Mouse (Mus musculus) midbrain, postnatal 0 days (tissue): ENCODE results near the gene Mrpl48. TPM values are rescaled to one million over a fixed set of nuclear protein-coding genes. Genes with fewer than 3 reads are reported as not detected.

Experiments used
- ATAC-seq: fragments of 200-750 bp; cut with Nextera tagmentation; 2 replicates; pipeline ENCODE4 v1.8.0; 2017; ENCODE audit warnings: moderate number of reproducible peaks, mild to moderate bottlenecking, moderate TSS enrichment, moderate library complexity; ENCODE audit not compliant: low FRiP score
- DNase-seq: peaks from one replicate; pipeline ENCODE4 v3.0.0-alpha.2; 2015; ENCODE audit warnings: low spot score
- H3K27ac ChIP-seq: fragments of 300-500 bp; sonication (generic); 2 replicates; pipeline ENCODE4 v1.5.1; 2014; ENCODE audit warnings: low read depth, mild to moderate bottlenecking, low read length, mixed read lengths
- H3K27me3 ChIP-seq: fragments of 300-500 bp; sonication (generic); 2 replicates; pipeline ENCODE4 v1.6.1; 2014; ENCODE audit warnings: low read length, control low read depth, mixed read lengths; ENCODE audit not compliant: insufficient read depth
- H3K36me3 ChIP-seq: fragments of 300-500 bp; sonication (generic); 2 replicates; pipeline ENCODE4 v1.6.1; 2014; ENCODE audit warnings: low read length, control low read depth, mixed read lengths; ENCODE audit not compliant: insufficient read depth
- H3K4me1 ChIP-seq: fragments of 300-500 bp; sonication (generic); 2 replicates; pipeline ENCODE4 v1.6.1; 2014; ENCODE audit warnings: mild to moderate bottlenecking, control low read depth, antibody characterized with exemption, low read length, mixed read lengths; ENCODE audit not compliant: insufficient read depth
- H3K4me2 ChIP-seq: fragments of 300-500 bp; sonication (generic); 2 replicates; pipeline ENCODE4 v1.6.1; 2014; ENCODE audit warnings: low read depth, mild to moderate bottlenecking, low read length, mixed read lengths; ENCODE audit not compliant: poor library complexity, severe bottlenecking
- H3K4me3 ChIP-seq: fragments of 300-500 bp; sonication (generic); 2 replicates; pipeline ENCODE4 v1.5.1; 2014; ENCODE audit warnings: low read depth, mild to moderate bottlenecking, low read length, moderate library complexity
- H3K9ac ChIP-seq: fragments of 300-500 bp; sonication (generic); replicated peaks from 2 replicates; pipeline ENCODE4 v1.6.1; 2014; ENCODE audit warnings: mild to moderate bottlenecking, low read length, moderate library complexity, mixed read lengths; ENCODE audit not compliant: poor library complexity, severe bottlenecking
- H3K9me3 ChIP-seq: fragments of 300-500 bp; sonication (generic); 2 replicates; pipeline ENCODE4 v1.6.1; 2016; ENCODE audit warnings: low read length, control low read depth
- CTCF ChIP-seq: IDR thresholded peaks from 2 replicates; pipeline ENCODE4 v1.5.1; 2016; ENCODE audit warnings: antibody characterized with exemption, mild to moderate bottlenecking
- WGBS: fragments of 180-500 bp; shearing (Covaris S2); extraction: QIAGEN DNeasy Blood & Tissue Kit; methylation state at CpG from one replicate; pipeline ENCODE4 v1.1.7; 2014; 5-methylcytosine and 5-hydroxymethylcytosine counted together
- polyA plus RNA-seq: library from polyadenylated mRNA; unstranded; fragments of >200 nt; fragmentation: Nextera tagmentation; extraction: Ambion mirVana; gene quantifications from 2 replicates; pipeline ENCODE4 v1.2.1, GENCODE M21; 2015
- total RNA-seq: library from RNA; depleted of rRNA; stranded (reverse); fragments of >200 nt; gene quantifications from 2 replicates; pipeline ENCODE4 v1.2.3, GENCODE M21; 2014

Mrpl48 gene
- total and polyA plus RNA-seq, 2 experiments from 2014 or later: 47.8 to 89.8 TPM

DNA sequence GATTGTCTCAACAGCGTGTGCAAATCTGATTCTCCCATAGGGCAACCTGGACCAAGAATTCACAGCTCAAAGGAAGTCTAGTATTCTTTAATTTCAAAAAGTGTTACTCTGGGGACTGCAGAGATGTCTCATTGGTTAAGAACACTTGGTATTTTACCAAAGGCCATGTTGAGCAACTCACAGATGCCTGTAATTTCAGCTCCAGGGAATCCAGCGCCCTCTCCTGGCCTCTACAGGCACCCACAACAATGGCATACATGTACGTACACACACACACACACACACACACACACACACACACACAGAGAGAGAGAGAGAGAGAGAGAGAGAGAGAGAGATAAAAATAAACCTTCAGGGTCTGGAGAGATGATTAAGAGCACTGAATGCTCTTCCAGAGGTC lies 85.9 kb downstream of the Mrpl48 start:
- no peak overlapping the region for H3K9ac ChIP-seq
- DNase-seq (no peak), ATAC-seq (no peak)
- no peak overlapping the region for H3K4me3 ChIP-seq
- no peaks in the 10 kb centered on the region for H3K36me3 ChIP-seq
- 84% methylated on average over 3 of the region's 3 CpGs for WGBS
- 0 out of 2 replicates have a peak, but pooled peaks have one; percentile 4 for TF ChIP-seq CTCF
- H3K9me3 ChIP-seq: no peaks in the 10 kb centered on the region
- H3K4me2 ChIP-seq: no peak overlapping the region
- H3K27ac ChIP-seq: no peak overlapping the region
- H3K4me1 ChIP-seq: no peaks in the 10 kb centered on the region
- no peaks in the 10 kb centered on the region for H3K27me3 ChIP-seq

DNA sequence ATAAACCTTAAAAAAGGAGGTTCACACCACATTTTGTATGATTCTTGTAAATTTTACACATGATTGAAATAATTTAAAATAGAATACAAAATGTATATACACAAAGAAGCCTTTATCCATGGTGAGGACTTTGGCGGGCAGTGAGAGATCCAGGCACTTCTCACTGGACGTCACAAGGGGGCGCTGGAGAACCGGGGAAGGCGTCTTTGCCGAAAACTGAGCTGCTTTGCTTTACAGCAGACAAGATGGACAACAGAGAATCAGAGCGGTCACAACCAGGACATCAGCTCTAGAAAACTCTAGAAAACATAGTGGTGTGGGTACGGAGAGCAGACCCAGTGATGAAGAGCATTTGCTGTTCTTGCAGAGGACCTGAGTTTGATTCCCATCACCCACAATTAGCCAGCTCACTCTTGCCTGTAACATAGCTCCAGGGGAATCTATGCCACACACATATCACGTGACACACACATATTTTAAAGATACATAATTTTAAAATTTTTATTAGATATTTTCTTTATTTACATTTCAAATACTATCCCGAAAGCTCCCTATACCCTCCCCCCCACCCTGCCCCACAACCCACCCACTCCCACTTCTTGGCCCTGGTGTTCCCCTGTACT lies 87.3 kb downstream of the Mrpl48 start:
- no peak overlapping the region for H3K4me3 ChIP-seq
- WGBS: 18% methylated on average over 10 of the region's 10 CpGs
- H3K27me3 ChIP-seq: no peaks in the 10 kb centered on the region
- peak overlapping the region; percentile 24; the same call in 1 of the 2 replicates for H3K4me2 ChIP-seq
- DNase-seq (peak; percentile 81), ATAC-seq (no peak)
- no peaks in the 10 kb centered on the region for H3K36me3 ChIP-seq
- H3K9ac ChIP-seq: no peak overlapping the region
- H3K27ac ChIP-seq: no peak overlapping the region
- TF ChIP-seq CTCF: peak; percentile 94
- no peaks in the 10 kb centered on the region for H3K4me1 ChIP-seq
- no peaks in the 10 kb centered on the region for H3K9me3 ChIP-seq

DNA sequence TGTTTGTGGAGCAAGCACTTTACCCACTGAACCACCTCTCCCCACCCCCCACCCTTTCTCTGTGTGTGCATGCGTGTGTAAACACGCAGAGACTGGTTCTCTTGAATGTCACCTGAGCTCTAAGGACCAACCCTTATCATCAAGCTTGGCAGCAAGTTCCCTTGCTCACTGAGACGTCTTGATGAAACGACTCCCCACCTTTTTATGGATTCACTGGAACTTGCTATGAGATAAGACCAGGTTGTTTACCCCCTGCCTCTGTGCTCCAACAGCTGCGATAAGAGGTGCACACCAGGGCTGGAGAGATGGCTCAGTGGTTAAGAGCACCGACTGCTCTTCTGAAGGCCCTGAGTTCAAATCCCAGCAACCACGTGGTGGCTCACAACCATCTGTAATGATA lies 87.9 kb downstream of the Mrpl48 start:
- ATAC-seq (no peak), DNase-seq (no peak)
- Histone ChIP-seq H3K9me3 (no peaks in the 10 kb centered on the region), H3K9ac (no peak overlapping the region), H3K4me2 (no peak overlapping the region), H3K4me1 (no peaks in the 10 kb centered on the region), H3K36me3 (no peaks in the 10 kb centered on the region), H3K27ac (no peak overlapping the region), H3K27me3 (no peaks in the 10 kb centered on the region), H3K4me3 (no peak overlapping the region)
- WGBS: 73% methylated on average over 7 of the region's 7 CpGs
- TF ChIP-seq CTCF: no peak

DNA sequence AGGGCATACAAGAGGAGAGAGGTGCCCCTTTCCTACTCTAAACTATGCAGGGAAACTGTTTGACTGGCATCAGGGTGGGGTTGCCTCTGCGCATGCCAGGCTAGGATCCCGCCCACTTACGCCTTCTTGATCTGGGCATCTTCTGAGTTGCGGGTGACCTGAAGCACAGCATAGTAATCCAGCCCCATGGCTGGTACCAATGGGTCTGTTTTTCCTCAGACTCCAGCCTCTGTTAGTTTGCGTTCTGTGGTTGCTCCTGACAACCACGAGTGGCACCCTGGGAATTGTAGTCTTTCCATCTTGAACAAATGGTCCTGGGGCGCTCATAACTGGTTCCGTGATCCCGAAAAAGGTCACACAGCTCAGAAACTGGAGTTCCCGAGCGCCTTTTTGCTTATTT lies 93.5 kb downstream of the Mrpl48 start, which contains the start of gene Dnajb13:
Gene Dnajb13, minus strand, starts transcription at position 388 of the 400 bp plus-strand sequence.
- Histone ChIP-seq H3K9ac (no peak within 1 kb of the TSS), H3K9me3 (no peaks in the 10 kb centered on the region), H3K27me3 (no peaks in the 10 kb centered on the region), H3K4me1 (no peaks in the 10 kb centered on the region), H3K4me3 (no peak within 1 kb of the TSS), H3K4me2 (peak within 1 kb of the TSS; percentile 18; the same call in 1 of the 2 replicates), H3K27ac (no peak within 1 kb of the TSS), H3K36me3 (no peaks in the 10 kb centered on the region)
- DNase-seq (peak; percentile 63), ATAC-seq (peak; percentile 44; the same call in 1 of the 2 replicates)
- WGBS: 46% methylated on average over 11 of the region's 11 CpGs
- no peak for TF ChIP-seq CTCF

DNA sequence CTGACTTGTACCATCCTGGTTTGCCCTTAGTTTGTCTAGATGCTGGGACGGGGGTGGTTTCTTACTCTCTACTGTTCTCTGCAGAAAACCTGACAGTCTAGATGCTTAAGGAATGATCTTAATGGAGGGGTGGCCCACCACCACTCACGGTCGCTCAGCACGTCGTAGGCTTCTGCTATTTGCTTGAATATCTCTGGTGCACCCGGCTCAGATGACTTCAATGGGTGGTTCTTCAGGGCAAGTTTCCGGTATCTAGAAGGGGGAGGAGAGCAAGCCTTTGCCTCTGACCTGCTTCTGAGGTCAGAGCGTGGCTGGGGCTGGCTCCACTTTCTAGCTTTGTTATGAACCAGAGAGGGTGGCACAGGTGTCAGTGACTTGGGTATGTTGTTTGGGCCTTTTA lies 96.5 kb downstream of the Mrpl48 start:
- H3K27ac ChIP-seq: no peak overlapping the region
- 87% methylated on average over 8 of the region's 8 CpGs for WGBS

DNA sequence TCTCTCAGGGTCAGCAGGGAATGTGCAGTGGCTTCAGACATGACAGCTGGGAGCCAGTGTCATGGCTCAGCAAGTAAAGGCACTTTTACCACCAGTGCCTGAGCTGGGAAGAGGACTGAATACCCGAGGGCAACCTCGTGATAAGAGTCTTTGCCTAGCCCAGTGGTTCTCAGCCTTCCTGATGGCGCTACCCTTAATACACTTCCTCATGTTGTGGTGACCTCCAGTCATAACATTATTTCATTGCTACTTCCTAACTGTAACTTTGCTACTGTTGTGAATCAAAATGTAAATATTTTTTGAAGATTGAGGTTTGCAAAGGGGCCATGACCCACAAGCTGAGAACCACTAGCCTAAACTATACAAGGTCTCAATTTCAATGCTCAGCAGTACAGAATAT lies 99.4 kb downstream of the Mrpl48 start:
- Histone ChIP-seq H3K9me3 (no peaks in the 10 kb centered on the region), H3K4me1 (no peaks in the 10 kb centered on the region), H3K27me3 (no peaks in the 10 kb centered on the region), H3K9ac (no peak overlapping the region), H3K4me2 (no peak overlapping the region), H3K27ac (no peak overlapping the region), H3K36me3 (no peaks in the 10 kb centered on the region), H3K4me3 (no peak overlapping the region)
- WGBS: 78% methylated on average over 3 of the region's 3 CpGs
- TF ChIP-seq CTCF: no peak
- DNase-seq (no peak), ATAC-seq (no peak)

More for the DNA sequence above, 96.5 kb downstream of the Mrpl48 start:
- no peak overlapping the region for H3K4me3 ChIP-seq
- no peak overlapping the region for H3K9ac ChIP-seq
- H3K36me3 ChIP-seq: no peaks in the 10 kb centered on the region
- H3K4me2 ChIP-seq: no peak overlapping the region
- ATAC-seq: no peak
- TF ChIP-seq CTCF: no peak
- H3K9me3 ChIP-seq: no peaks in the 10 kb centered on the region
- no peaks in the 10 kb centered on the region for H3K27me3 ChIP-seq
- no peak for DNase-seq
- no peaks in the 10 kb centered on the region for H3K4me1 ChIP-seq
